Comparison of ENCODE assay signal across 11 mouse cellular contexts in genomic region chr13:31803166-31804093, GRCm38 (mm10). TPM values are rescaled to one million over a fixed set of nuclear protein-coding genes. Genes with fewer than 3 reads are reported as not detected.
DNase-seq lines count a peak whose midpoint lies in the region; ATAC-seq and TF ChIP-seq lines count a peak whose summit lies in the region.
"Had no signal": no experiment of that assay in that cellular context is flagged by ENCODE, and none has a peak within 500 bp of the region (broad histone marks: within the 10 kb centered on the region; RNA-seq: fewer than 3 reads in every experiment).

No protein-coding gene starts in this region.

- no peak for TF ChIP-seq POLR2A in limb, embryonic 14.5 days (IDR thresholded peaks at IDR 0.05; ENCODE audit: borderline replicate concordance, extremely low read depth, insufficient read depth, insufficient read length)
- no peak for TF ChIP-seq POLR2A in thymus, adult 2 months (IDR thresholded peaks at IDR 0.05; ENCODE audit: control insufficient read depth, extremely low read depth, insufficient read depth, low read length, poor library complexity)

- H3K4me2 ChIP-seq in kidney, embryonic 15.5 days = peak overlapping the region; percentile 56
- H3K4me2 ChIP-seq in embryonic facial prominence, embryonic 13.5 days = peak overlapping the region; percentile 42
- H3K4me2 ChIP-seq in limb, embryonic 14.5 days (replicated peaks; ENCODE audit: low read depth, low read length, severe bottlenecking) = peak overlapping the region; percentile 80
- H3K4me2 ChIP-seq: lung, embryonic 15.5 days had no signal

- no peak for ATAC-seq in kidney, embryonic 15.5 days (replicated peaks; ENCODE audit: low FRiP score)
- no peak for ATAC-seq in embryonic facial prominence, embryonic 13.5 days (ENCODE audit: insufficient number of reproducible peaks, insufficient read depth, low FRiP score, low TSS enrichment, low read depth)
- ATAC-seq in limb, embryonic 14.5 days (ENCODE audit: low FRiP score, low read depth) = no peak

- H3K9me3 ChIP-seq in kidney, embryonic 15.5 days (replicated peaks) = no peaks in the 10 kb centered on the region
- no peaks in the 10 kb centered on the region for H3K9me3 ChIP-seq in embryonic facial prominence, embryonic 13.5 days
- no peaks in the 10 kb centered on the region for H3K9me3 ChIP-seq in limb, embryonic 14.5 days (ENCODE audit: control insufficient read depth, low read length)
- H3K9me3 ChIP-seq: lung, embryonic 15.5 days had no signal

- H3K27me3 ChIP-seq in kidney, embryonic 15.5 days = peaks cover 55% of the 10 kb centered on the region
- peaks cover 99% of the 10 kb centered on the region for H3K27me3 ChIP-seq in embryonic facial prominence, embryonic 13.5 days
- H3K27me3 ChIP-seq in limb, embryonic 14.5 days (ENCODE audit: control insufficient read depth, insufficient read depth, low read length) = peaks cover 89% of the 10 kb centered on the region
- peaks cover 42% of the 10 kb centered on the region for H3K27me3 ChIP-seq in thymus, adult 2 months (ENCODE audit: control insufficient read depth, insufficient read depth, low read length)

- H3K36me3 ChIP-seq in kidney, embryonic 15.5 days = no peaks in the 10 kb centered on the region
- no peaks in the 10 kb centered on the region for H3K36me3 ChIP-seq in embryonic facial prominence, embryonic 13.5 days
- peaks cover 9% of the 10 kb centered on the region for H3K36me3 ChIP-seq in limb, embryonic 14.5 days (ENCODE audit: control insufficient read depth, insufficient read depth, low read length)
- H3K36me3 ChIP-seq in thymus, adult 2 months (ENCODE audit: control insufficient read depth, insufficient read depth, low read length) = no peaks in the 10 kb centered on the region
- H3K36me3 ChIP-seq: lung, embryonic 15.5 days had no signal

- H3K27ac ChIP-seq in kidney, embryonic 15.5 days = no peak overlapping the region
- H3K27ac ChIP-seq in embryonic facial prominence, embryonic 13.5 days = no peak overlapping the region
- H3K27ac ChIP-seq in limb, embryonic 14.5 days (replicated peaks; ENCODE audit: low read depth, low read length) = no peak overlapping the region
- no peak overlapping the region for H3K27ac ChIP-seq in thymus, adult 2 months (ENCODE audit: control insufficient read depth, insufficient read depth, low read length)
- H3K27ac ChIP-seq: lung, embryonic 15.5 days had no signal

- TF ChIP-seq CTCF in thymus, adult 2 months (IDR thresholded peaks at IDR 0.05; ENCODE audit: borderline replicate concordance, control insufficient read depth, extremely low read depth, insufficient read depth, low read length, poor library complexity) = no peak

- peak overlapping the region; percentile 21; the same call in 1 of the 2 replicates for H3K9ac ChIP-seq in kidney, embryonic 15.5 days
- no peak overlapping the region for H3K9ac ChIP-seq in embryonic facial prominence, embryonic 13.5 days
- H3K9ac ChIP-seq in limb, embryonic 14.5 days (ENCODE audit: low read depth, low read length, severe bottlenecking) = peak overlapping the region; percentile 16; the same call in 1 of the 2 replicates
- H3K9ac ChIP-seq: lung, embryonic 15.5 days had no signal

- peaks cover 65% of the 10 kb centered on the region for H3K4me1 ChIP-seq in kidney, embryonic 15.5 days
- peaks cover 56% of the 10 kb centered on the region for H3K4me1 ChIP-seq in embryonic facial prominence, embryonic 13.5 days
- peaks cover 21% of the 10 kb centered on the region for H3K4me1 ChIP-seq in limb, embryonic 14.5 days (ENCODE audit: control insufficient read depth, insufficient read depth, low read length)
- H3K4me1 ChIP-seq in thymus, adult 2 months (replicated peaks; ENCODE audit: control insufficient read depth, insufficient read depth, low read length) = peaks cover 23% of the 10 kb centered on the region

- WGBS in kidney, embryonic 15.5 days = 7% methylated on average over 31 of the region's 31 CpGs
- WGBS in embryonic facial prominence, embryonic 13.5 days = 2% methylated on average over 31 of the region's 31 CpGs
- 2% methylated on average over 31 of the region's 31 CpGs for WGBS in limb, embryonic 14.5 days
- 16% methylated on average over 31 of the region's 31 CpGs for WGBS in thymus, adult 2 months

- peak; percentile 68 for DNase-seq in embryo, embryonic 10 days (ENCODE audit: low spot score)
- DNase-seq in embryo, embryonic 9.5 days (ENCODE audit: extremely low spot score) = no peak
- no peak for DNase-seq in kidney, adult 8-10 months
- DNase-seq in limb, embryonic 14.5 days (ENCODE audit: low spot score) = no peak
- no peak for DNase-seq in thymus, adult 2 months
- no peak for DNase-seq in right cerebral cortex, adult 2 months (ENCODE audit: low spot score in 2 of 2)
- DNase-seq: spleen, adult 18-20 months had no signal

- peak overlapping the region; percentile 23 for H3K4me3 ChIP-seq in kidney, embryonic 15.5 days (replicated peaks)
- no peak overlapping the region for H3K4me3 ChIP-seq in embryonic facial prominence, embryonic 13.5 days
- H3K4me3 ChIP-seq in limb, embryonic 14.5 days (replicated peaks; ENCODE audit: low read length) = peak overlapping the region; percentile 8
- no peak overlapping the region for H3K4me3 ChIP-seq in thymus, adult 2 months (ENCODE audit: control insufficient read depth, insufficient read depth, low read length)
- H3K4me3 ChIP-seq: lung, embryonic 15.5 days; myocyte had no signal

RNA-seq across cellular contexts. Expression of gene Foxc1, which starts 3.0 kb away (rescaled TPM):
- 4.1 and 5.2 TPM in 2 replicates for polyA plus RNA-seq in kidney, embryonic 15.5 days (2015; fragmentation: Nextera tagmentation; extraction: Ambion mirVana)
- polyA plus RNA-seq in embryonic facial prominence, embryonic 13.5 days (2015; fragmentation: Nextera tagmentation; extraction: Ambion mirVana) = 1.6 and 2.9 TPM in 2 replicates
- polyA plus RNA-seq in limb, embryonic 14.5 days (2012; rRNA removed) = 15.1 and 23.1 TPM in 2 replicates
- 8.5 and 10.3 TPM in 2 replicates for polyA plus RNA-seq in limb, embryonic 14.5 days (2014; fragmentation: Nextera tagmentation; extraction: Ambion mirVana)
- polyA plus RNA-seq in thymus, adult 2 months (2012; rRNA removed) = 1.9 TPM in 2 replicates

Comparison
In these comparisons a context has a peak if more than half of its experiments do, and no peak if none do; other contexts are left out.
1. H3K4me3 ChIP-seq: peak in kidney, embryonic 15.5 days (single experiment) and limb, embryonic 14.5 days (single experiment); none in embryonic facial prominence, embryonic 13.5 days (single experiment) and thymus, adult 2 months (single experiment).
2. Peak in every context shown above with its lines, with median percentiles within 50 percentile points of each other: H3K4me2 ChIP-seq.